Mouse (Mus musculus): ENCODE data around the gene Slc4a4. TPM values are rescaled to one million over a fixed set of nuclear protein-coding genes. Genes with fewer than 3 reads are reported as not detected.
A peak's percentile ranks its signal among the peaks of the same experiment; 100 is the strongest.

The Slc4a4 gene
- polyA plus RNA-seq, 1 experiment from 2014 or later = 1.5 TPM

GRCm38 (mm10) chr5:88938208-88938607, 51.6 kb downstream of the Slc4a4 start:
- Histone ChIP-seq H3K4me2 (no peak overlapping the region), H3K9ac (ENCODE audit: low read depth, low read length) (no peak overlapping the region), H3K27ac (ENCODE audit: low read depth, low read length) (no peak overlapping the region), H3K4me3 (ENCODE audit: low read depth, low read length) (no peak overlapping the region), H3K9me3 (ENCODE audit: control insufficient read depth, low read length) (no peaks in the 10 kb centered on the region), H3K4me1 (replicated peaks; ENCODE audit: control insufficient read depth, insufficient read depth, low read length) (no peaks in the 10 kb centered on the region; the same call in 1 of the 2 replicates), H3K27me3 (replicated peaks; ENCODE audit: control insufficient read depth, insufficient read depth, low read length) (no peaks in the 10 kb centered on the region), H3K36me3 (ENCODE audit: control insufficient read depth, insufficient read depth, low read length) (no peaks in the 10 kb centered on the region)
- WGBS = 66% methylated on average over 1 of the region's 1 CpGs
- ATAC-seq (replicated peaks; ENCODE audit: low FRiP score) = no peak
- DNase-seq (ENCODE audit: low spot score) = no peak

DNA sequence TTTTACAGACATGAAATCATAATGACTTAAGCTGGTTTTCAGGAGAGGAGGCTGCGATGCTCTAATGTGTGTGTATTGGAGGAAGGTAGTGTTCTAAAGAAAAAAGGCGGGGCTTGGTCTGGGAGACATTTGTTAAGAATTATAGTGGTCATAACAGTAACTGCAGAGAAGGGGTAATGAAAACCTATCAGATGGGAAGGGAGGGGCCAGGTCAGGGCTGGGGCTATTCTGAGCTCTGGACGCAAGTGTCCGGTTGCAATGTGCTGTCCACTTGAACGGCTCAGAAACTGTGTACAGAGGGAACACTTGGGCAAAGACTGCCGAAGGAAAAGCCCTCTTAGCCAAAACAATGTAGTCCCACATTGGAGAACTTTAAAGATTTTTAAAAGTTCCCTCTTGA, 52.5 kb downstream of the Slc4a4 start:
- 79% methylated on average over 6 of the region's 6 CpGs for WGBS
- Histone ChIP-seq H3K27me3 (replicated peaks; ENCODE audit: control insufficient read depth, insufficient read depth, low read length) (no peaks in the 10 kb centered on the region), H3K4me3 (ENCODE audit: low read depth, low read length) (no peak overlapping the region), H3K4me2 (no peak overlapping the region), H3K9ac (ENCODE audit: low read depth, low read length) (no peak overlapping the region), H3K27ac (ENCODE audit: low read depth, low read length) (no peak overlapping the region), H3K9me3 (ENCODE audit: control insufficient read depth, low read length) (no peaks in the 10 kb centered on the region), H3K4me1 (replicated peaks; ENCODE audit: control insufficient read depth, insufficient read depth, low read length) (no peaks in the 10 kb centered on the region; the same call in 1 of the 2 replicates), H3K36me3 (ENCODE audit: control insufficient read depth, insufficient read depth, low read length) (no peaks in the 10 kb centered on the region)
- DNase-seq (ENCODE audit: low spot score) = no peak
- no peak for ATAC-seq (replicated peaks; ENCODE audit: low FRiP score)

DNA sequence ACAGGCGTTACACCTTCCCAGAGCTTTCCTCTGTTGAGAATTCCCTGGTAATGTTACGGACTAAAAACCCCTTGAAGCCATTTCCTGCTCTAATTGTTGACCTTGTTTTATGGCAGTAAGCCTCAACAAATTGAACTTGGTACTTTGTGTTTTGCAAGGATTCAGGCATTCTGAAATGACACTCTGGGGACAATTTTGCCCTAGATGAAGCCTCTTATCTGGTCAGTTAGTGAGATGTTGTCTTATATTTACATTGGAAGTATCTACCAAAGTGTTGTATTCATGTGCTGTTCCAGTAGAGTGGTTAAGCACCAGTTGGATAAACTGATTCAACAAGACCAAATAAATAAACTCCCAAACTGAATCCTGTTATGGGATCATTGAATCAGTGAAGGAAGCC, 53.2 kb downstream of the Slc4a4 start:
- no peak for ATAC-seq (replicated peaks; ENCODE audit: low FRiP score)
- H3K27me3 ChIP-seq (replicated peaks; ENCODE audit: control insufficient read depth, insufficient read depth, low read length) = no peaks in the 10 kb centered on the region
- H3K4me3 ChIP-seq (ENCODE audit: low read depth, low read length) = no peak overlapping the region
- H3K36me3 ChIP-seq (ENCODE audit: control insufficient read depth, insufficient read depth, low read length) = no peaks in the 10 kb centered on the region
- no peaks in the 10 kb centered on the region for H3K9me3 ChIP-seq (ENCODE audit: control insufficient read depth, low read length)
- no peaks in the 10 kb centered on the region for H3K4me1 ChIP-seq (replicated peaks; ENCODE audit: control insufficient read depth, insufficient read depth, low read length)
- no peak for DNase-seq (ENCODE audit: low spot score)
- H3K27ac ChIP-seq (ENCODE audit: low read depth, low read length) = no peak overlapping the region
- H3K9ac ChIP-seq (ENCODE audit: low read depth, low read length) = no peak overlapping the region
- WGBS = 68% methylated on average over 2 of the region's 2 CpGs
- H3K4me2 ChIP-seq = no peak overlapping the region

DNA sequence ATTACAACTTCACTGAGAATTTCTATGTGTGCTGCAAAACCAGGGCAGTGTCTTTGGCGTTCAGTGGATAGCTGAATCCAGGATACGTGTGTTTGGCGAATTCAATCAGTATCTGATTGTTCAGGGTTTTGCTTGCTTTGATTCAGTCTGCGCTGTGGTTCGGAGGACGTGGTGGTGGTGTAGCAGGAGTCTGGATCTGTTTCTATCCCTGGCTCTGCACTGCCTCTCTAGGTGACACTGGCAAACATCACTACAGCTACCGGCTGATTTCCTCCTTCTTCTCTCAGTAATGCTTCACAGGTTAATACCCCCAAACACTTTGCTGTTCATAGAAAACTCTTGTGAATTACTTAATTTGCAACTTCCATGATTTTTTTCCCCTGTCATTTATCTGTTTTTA, 55.3 kb downstream of the Slc4a4 start:
- 74% methylated on average over 7 of the region's 7 CpGs for WGBS
- H3K4me3 ChIP-seq (ENCODE audit: low read depth, low read length) = no peak overlapping the region

GRCm38 (mm10) chr5:88945661-88946339, 59.2 kb downstream of the Slc4a4 start:
- no peak for DNase-seq (ENCODE audit: low spot score)
- H3K27me3 ChIP-seq (replicated peaks; ENCODE audit: control insufficient read depth, insufficient read depth, low read length) = no peaks in the 10 kb centered on the region
- no peak overlapping the region for H3K9ac ChIP-seq (ENCODE audit: low read depth, low read length)
- no peak overlapping the region for H3K4me3 ChIP-seq (ENCODE audit: low read depth, low read length)
- ATAC-seq (replicated peaks; ENCODE audit: low FRiP score) = no peak
- H3K4me1 ChIP-seq (replicated peaks; ENCODE audit: control insufficient read depth, insufficient read depth, low read length) = no peaks in the 10 kb centered on the region
- no peak overlapping the region for H3K27ac ChIP-seq (ENCODE audit: low read depth, low read length)
- 90% methylated on average over 10 of the region's 10 CpGs for WGBS
- no peaks in the 10 kb centered on the region for H3K36me3 ChIP-seq (ENCODE audit: control insufficient read depth, insufficient read depth, low read length)
- no peak overlapping the region for H3K4me2 ChIP-seq
- H3K9me3 ChIP-seq (ENCODE audit: control insufficient read depth, low read length) = no peaks in the 10 kb centered on the region

More for the DNA sequence above, 55.3 kb downstream of the Slc4a4 start:
- DNase-seq (ENCODE audit: low spot score) = no peak
- no peak for ATAC-seq (replicated peaks; ENCODE audit: low FRiP score)
- H3K4me1 ChIP-seq (replicated peaks; ENCODE audit: control insufficient read depth, insufficient read depth, low read length) = no peaks in the 10 kb centered on the region
- H3K27ac ChIP-seq (ENCODE audit: low read depth, low read length) = no peak overlapping the region
- H3K36me3 ChIP-seq (ENCODE audit: control insufficient read depth, insufficient read depth, low read length) = no peaks in the 10 kb centered on the region
- no peaks in the 10 kb centered on the region for H3K27me3 ChIP-seq (replicated peaks; ENCODE audit: control insufficient read depth, insufficient read depth, low read length)
- no peaks in the 10 kb centered on the region for H3K9me3 ChIP-seq (ENCODE audit: control insufficient read depth, low read length)
- no peak overlapping the region for H3K9ac ChIP-seq (ENCODE audit: low read depth, low read length)
- H3K4me2 ChIP-seq = no peak overlapping the region

DNA sequence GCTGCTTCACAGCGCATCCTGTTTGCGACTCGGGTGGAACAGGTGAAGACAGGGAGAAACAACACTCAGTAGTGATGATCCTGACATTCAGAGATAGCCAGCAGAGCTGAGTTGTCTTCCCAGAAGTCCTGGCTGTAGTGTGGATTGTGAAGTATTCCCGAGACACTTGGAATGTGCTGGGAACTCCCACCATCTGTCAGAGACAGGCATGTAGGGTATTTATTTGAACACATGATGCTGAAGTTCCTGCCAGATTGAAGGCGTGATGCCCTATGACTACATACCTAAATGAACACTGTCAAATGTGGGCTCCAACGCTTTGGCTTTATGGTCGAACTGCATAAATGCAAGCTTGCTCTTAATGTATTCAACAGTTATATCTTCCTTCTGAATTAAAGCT, 63.7 kb downstream of the Slc4a4 start:
- Histone ChIP-seq H3K4me1 (replicated peaks; ENCODE audit: control insufficient read depth, insufficient read depth, low read length) (no peaks in the 10 kb centered on the region), H3K9ac (ENCODE audit: low read depth, low read length) (no peak overlapping the region), H3K4me3 (ENCODE audit: low read depth, low read length) (no peak overlapping the region), H3K27me3 (replicated peaks; ENCODE audit: control insufficient read depth, insufficient read depth, low read length) (no peaks in the 10 kb centered on the region), H3K4me2 (no peak overlapping the region), H3K27ac (ENCODE audit: low read depth, low read length) (no peak overlapping the region), H3K36me3 (ENCODE audit: control insufficient read depth, insufficient read depth, low read length) (no peaks in the 10 kb centered on the region), H3K9me3 (ENCODE audit: control insufficient read depth, low read length) (no peaks in the 10 kb centered on the region)
- DNase-seq (ENCODE audit: low spot score) (no peak), ATAC-seq (replicated peaks; ENCODE audit: low FRiP score) (no peak)
- 86% methylated on average over 7 of the region's 7 CpGs for WGBS

DNA sequence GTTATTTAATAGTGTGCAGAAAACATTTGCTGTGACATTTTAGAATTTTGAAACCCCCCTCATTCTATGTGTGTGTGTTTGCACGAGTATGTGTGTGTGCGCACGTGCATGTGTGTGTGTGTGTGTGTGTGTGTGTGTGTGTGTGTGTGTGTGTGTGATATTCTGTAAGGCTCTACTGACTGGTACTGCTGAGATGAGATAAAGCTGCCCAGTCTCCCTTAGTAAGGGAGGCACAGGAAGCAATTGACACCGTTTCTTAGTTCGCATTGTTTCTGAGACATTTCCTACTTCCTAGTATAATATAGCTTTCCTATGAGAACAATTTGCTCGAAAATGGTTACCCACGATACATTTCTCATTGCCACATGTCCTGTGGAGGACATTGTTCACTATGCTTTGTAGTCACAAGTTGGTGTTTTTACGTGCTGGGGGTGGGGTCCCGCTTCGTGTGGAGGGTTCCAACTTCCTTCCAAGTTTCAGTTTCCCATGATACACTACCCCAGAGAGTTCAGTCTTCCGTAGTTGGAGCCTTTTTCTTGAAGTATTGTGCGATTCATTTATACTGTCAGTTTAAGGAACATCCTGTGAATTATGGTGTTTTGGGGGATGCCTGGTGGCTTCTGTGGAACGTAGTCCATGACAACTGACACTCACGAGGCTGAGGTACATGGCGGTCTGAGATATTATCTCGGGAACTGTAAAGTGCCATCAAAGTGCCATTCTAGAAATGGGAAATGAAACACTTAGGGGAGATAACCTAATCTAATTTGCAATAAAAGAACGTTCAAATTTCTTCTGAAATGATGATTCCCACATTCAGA, 66.3 kb downstream of the Slc4a4 start:
- no peak overlapping the region for H3K9ac ChIP-seq (ENCODE audit: low read depth, low read length)

DNA sequence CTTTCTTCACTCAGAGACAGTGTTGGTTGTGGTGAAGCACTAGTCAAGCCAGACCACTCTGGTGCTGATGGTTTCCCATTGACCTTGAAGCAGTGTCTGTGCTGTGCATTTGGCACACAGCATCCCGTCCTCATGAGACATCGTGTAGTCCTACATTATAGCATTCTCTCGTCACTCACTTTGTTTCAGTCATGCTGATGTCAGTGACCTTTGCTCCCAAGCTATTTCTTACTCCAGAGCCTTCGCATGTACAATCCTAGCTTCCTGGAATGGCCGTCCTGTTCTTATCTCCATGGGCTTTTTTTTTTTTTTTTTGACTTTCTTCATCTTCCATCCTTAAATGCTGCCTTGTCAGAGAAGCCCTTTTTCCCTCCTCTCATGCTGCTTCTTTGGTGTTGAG, 71.1 kb downstream of the Slc4a4 start:
- Histone ChIP-seq H3K27ac (ENCODE audit: low read depth, low read length) (no peak overlapping the region), H3K9ac (ENCODE audit: low read depth, low read length) (no peak overlapping the region), H3K4me1 (replicated peaks; ENCODE audit: control insufficient read depth, insufficient read depth, low read length) (no peaks in the 10 kb centered on the region), H3K36me3 (ENCODE audit: control insufficient read depth, insufficient read depth, low read length) (no peaks in the 10 kb centered on the region), H3K4me3 (ENCODE audit: low read depth, low read length) (no peak overlapping the region), H3K9me3 (ENCODE audit: control insufficient read depth, low read length) (no peaks in the 10 kb centered on the region), H3K4me2 (no peak overlapping the region), H3K27me3 (replicated peaks; ENCODE audit: control insufficient read depth, insufficient read depth, low read length) (no peaks in the 10 kb centered on the region)
- ATAC-seq (replicated peaks; ENCODE audit: low FRiP score) = no peak
- no peak for DNase-seq (ENCODE audit: low spot score)
- 77% methylated on average over 5 of the region's 5 CpGs for WGBS

More for the DNA sequence above, 66.3 kb downstream of the Slc4a4 start:
- ATAC-seq (replicated peaks; ENCODE audit: low FRiP score) = peak; percentile 86
- H3K36me3 ChIP-seq (ENCODE audit: control insufficient read depth, insufficient read depth, low read length) = no peaks in the 10 kb centered on the region
- H3K27ac ChIP-seq (ENCODE audit: low read depth, low read length) = no peak overlapping the region
- H3K4me2 ChIP-seq = peak overlapping the region; percentile 46
- H3K27me3 ChIP-seq (replicated peaks; ENCODE audit: control insufficient read depth, insufficient read depth, low read length) = no peaks in the 10 kb centered on the region
- WGBS = 50% methylated on average over 17 of the region's 17 CpGs
- H3K4me1 ChIP-seq (replicated peaks; ENCODE audit: control insufficient read depth, insufficient read depth, low read length) = no peaks in the 10 kb centered on the region
- H3K9me3 ChIP-seq (ENCODE audit: control insufficient read depth, low read length) = no peaks in the 10 kb centered on the region
- H3K4me3 ChIP-seq (ENCODE audit: low read depth, low read length) = no peak overlapping the region; the same call in 1 of the 2 replicates
- no peak for DNase-seq (ENCODE audit: low spot score)

GRCm38 (mm10) chr5:88958966-88959365, 72.3 kb downstream of the Slc4a4 start:
- H3K4me1 ChIP-seq (replicated peaks; ENCODE audit: control insufficient read depth, insufficient read depth, low read length) = no peaks in the 10 kb centered on the region
- no peaks in the 10 kb centered on the region for H3K9me3 ChIP-seq (ENCODE audit: control insufficient read depth, low read length)
- DNase-seq (ENCODE audit: low spot score) (no peak), ATAC-seq (replicated peaks; ENCODE audit: low FRiP score) (no peak)
- no peaks in the 10 kb centered on the region for H3K36me3 ChIP-seq (ENCODE audit: control insufficient read depth, insufficient read depth, low read length)
- no peak overlapping the region for H3K9ac ChIP-seq (ENCODE audit: low read depth, low read length)
- H3K4me2 ChIP-seq = no peak overlapping the region
- 89% methylated on average over 5 of the region's 5 CpGs for WGBS
- H3K4me3 ChIP-seq (ENCODE audit: low read depth, low read length) = no peak overlapping the region
- H3K27me3 ChIP-seq (replicated peaks; ENCODE audit: control insufficient read depth, insufficient read depth, low read length) = no peaks in the 10 kb centered on the region
- H3K27ac ChIP-seq (ENCODE audit: low read depth, low read length) = no peak overlapping the region
